Mouse (Mus musculus) olfactory bulb, adult 2 months (tissue): ENCODE data around the gene Tbpl2. TPM values are rescaled to one million over a fixed set of nuclear protein-coding genes. Genes with fewer than 3 reads are reported as not detected.

ENCODE experiments used
- H3K27ac ChIP-seq: fragments of 200-500 bp; 2 replicates; pipeline ENCODE4 v1.5.1; 2012; ENCODE audit warnings: low read depth, low read length; ENCODE audit not compliant: insufficient read depth
- H3K4me1 ChIP-seq: fragments of 200-500 bp; 2 replicates; pipeline ENCODE4 v1.6.1; 2012; ENCODE audit warnings: low read length; ENCODE audit not compliant: control insufficient read depth, insufficient read depth
- H3K4me3 ChIP-seq: fragments of 200-500 bp; 2 replicates; pipeline ENCODE4 v1.5.1; 2012; ENCODE audit warnings: mild to moderate bottlenecking, low read depth, low read length, moderate library complexity; ENCODE audit not compliant: insufficient read depth
- CTCF ChIP-seq: fragments of 200-500 bp; IDR thresholded peaks from 2 replicates; pipeline ENCODE4 v1.5.1; 2012; ENCODE audit warnings: low read depth, mild to moderate bottlenecking, low read length, moderate library complexity; ENCODE audit not compliant: insufficient read depth
- POLR2A ChIP-seq: fragments of 200-500 bp; IDR thresholded peaks from 2 replicates; pipeline ENCODE4 v1.6.1; 2012; ENCODE audit warnings: mild to moderate bottlenecking, low read depth, low read length, moderate library complexity; ENCODE audit not compliant: insufficient read depth
- WGBS: fragments of 180-500 bp; shearing (Covaris S2); methylation state at CpG from one replicate; pipeline ENCODE4 v1.1.7; 2018; 5-methylcytosine and 5-hydroxymethylcytosine counted together
- polyA plus RNA-seq: library from polyadenylated mRNA; stranded (reverse); fragments of >200 nt; gene quantifications from 2 replicates; pipeline ENCODE4 v1.2.4, GENCODE M21; 2012; ENCODE audit warnings: low replicate concordance; ENCODE audit not compliant: missing spikeins, insufficient read depth, insufficient read length

Gene Tbpl2
- polyA plus RNA-seq, 1 experiment = not detected

DNA sequence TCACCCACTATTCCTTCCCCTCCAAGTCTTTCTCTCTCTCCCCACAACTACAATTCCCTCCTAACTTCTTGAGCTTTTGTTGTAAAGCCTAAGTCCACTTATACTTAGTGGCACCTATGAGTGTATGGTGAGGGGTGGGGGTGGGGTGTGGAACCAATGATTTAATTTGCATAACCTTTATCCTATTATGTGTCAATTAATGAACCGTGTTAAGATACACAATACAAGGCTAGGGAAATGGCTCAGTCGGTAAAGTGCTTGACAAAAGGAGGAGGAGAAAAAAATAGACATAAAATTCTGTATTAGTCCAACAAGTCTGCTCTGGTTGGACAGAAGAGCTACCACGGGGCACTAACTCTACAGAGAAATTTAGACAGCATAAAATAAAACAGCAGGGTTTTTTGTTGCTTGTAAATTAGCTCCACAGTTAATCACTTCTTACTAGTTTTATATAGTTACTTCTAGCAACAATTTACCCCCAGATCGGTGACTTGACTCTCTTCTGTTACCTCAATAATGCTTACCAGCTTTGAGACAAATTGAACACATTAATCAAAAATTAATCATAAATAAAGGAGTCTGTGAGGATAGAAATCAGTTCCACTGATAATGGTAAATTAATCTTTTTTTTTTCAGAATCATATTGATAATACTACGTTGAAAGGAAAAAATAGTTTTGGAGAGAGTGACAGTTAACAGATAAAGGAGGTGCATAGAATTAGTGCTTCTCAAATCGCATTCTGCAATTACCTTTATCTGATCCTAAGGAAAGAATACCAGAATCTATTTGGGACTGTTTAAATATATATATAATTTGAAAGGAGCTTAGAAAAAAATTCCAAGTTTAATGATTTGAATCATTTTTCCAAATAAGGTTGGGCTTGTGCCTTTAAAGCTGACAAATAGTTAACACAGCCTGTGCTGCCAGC is 48.6 kb downstream of the Tbpl2 start:
- WGBS = 8% methylated on average over 6 of the region's 6 CpGs
- TF ChIP-seq CTCF = no peak
- TF ChIP-seq POLR2A = no peak
- Histone ChIP-seq H3K4me3 (peak overlapping the region; percentile 52), H3K27ac (peak overlapping the region; percentile 92), H3K4me1 (no peaks in the 10 kb centered on the region)

DNA sequence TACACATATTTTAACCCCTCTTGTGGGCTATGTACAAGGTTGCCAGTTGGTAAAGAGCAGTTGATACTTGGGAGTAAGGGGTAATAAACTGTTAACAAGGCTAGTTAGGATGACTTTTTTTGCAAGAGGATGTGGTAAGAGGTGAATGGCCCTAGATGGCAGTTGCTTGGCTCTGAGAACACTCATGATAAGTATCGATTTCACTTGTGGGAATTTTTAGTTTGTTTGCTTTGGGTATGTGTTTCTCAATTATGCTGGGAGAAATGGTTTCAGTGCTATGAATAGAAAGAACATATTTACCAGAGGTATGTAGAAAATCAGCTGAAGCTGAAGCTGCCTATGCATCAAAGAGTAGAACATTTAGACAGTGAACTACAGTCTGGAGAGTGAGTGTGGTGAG is 53.5 kb downstream of the Tbpl2 start:
- H3K4me3 ChIP-seq = no peak overlapping the region
- TF ChIP-seq POLR2A (no peak), CTCF (no peak)
- WGBS = 95% methylated on average over 1 of the region's 1 CpGs

GRCm38 (mm10) chr2:24040531-24040930 is 55.9 kb downstream of the Tbpl2 start:
- H3K4me3 ChIP-seq = no peak overlapping the region
- WGBS = 92% methylated on average over 1 of the region's 1 CpGs
- TF ChIP-seq POLR2A = no peak
- no peak for TF ChIP-seq CTCF
- no peaks in the 10 kb centered on the region for H3K4me1 ChIP-seq
- no peak overlapping the region for H3K27ac ChIP-seq

More for the DNA sequence above, 53.5 kb downstream of the Tbpl2 start:
- Histone ChIP-seq H3K4me1 (no peaks in the 10 kb centered on the region), H3K27ac (no peak overlapping the region)

Other genes starting within 250 kb of the Tbpl2 start
- gene Hnmt, start 47.2 kb downstream of the Tbpl2 start, polyA plus RNA-seq = not detected in 2 replicates
- not detected in 2 replicates for gene Il1f8, start 56.6 kb upstream of the Tbpl2 start, polyA plus RNA-seq
- not detected in 2 replicates for gene Il1f9, start 89.9 kb upstream of the Tbpl2 start, polyA plus RNA-seq
- not detected in 2 replicates for gene Il1f6, start 118.8 kb upstream of the Tbpl2 start, polyA plus RNA-seq
- gene Il1f5, start 180.4 kb upstream of the Tbpl2 start, polyA plus RNA-seq = not detected in 2 replicates
- gene Il1f10, start 194.6 kb upstream of the Tbpl2 start, polyA plus RNA-seq = not detected in 2 replicates
- not detected in 2 replicates for gene Il1rn, start 240.3 kb upstream of the Tbpl2 start, polyA plus RNA-seq